Comparison of ENCODE assay signal across 18 mouse cellular contexts in the genomic region with DNA sequence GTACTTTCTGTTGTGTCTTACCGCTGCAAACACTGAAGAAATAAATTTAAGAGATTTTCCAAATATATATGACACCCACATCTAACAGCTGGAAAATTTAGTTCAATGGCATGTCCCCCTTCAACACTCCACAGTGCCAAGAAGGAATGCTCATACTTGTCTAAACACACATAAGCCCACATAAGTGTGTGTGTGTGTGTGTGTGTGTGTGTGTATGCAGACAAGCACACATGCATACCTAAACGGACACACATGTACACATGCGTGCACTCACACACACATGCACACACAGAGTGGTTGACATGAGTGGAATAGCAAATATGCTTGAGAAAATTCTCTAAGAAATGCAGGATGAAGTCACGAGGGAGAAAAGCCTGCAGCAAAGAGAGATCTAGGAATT. TPM values are rescaled to one million over a fixed set of nuclear protein-coding genes. Genes with fewer than 3 reads are reported as not detected.
"Had no signal": no experiment of that assay in that cellular context is flagged by ENCODE, and none has a peak within 500 bp of the region (broad histone marks: within the 10 kb centered on the region; RNA-seq: fewer than 3 reads in every experiment).

No protein-coding gene starts in this region.

- H3K4me2 ChIP-seq: hindbrain, embryonic 15.5 days; kidney, embryonic 15.5 days; liver, embryonic 13.5 days; midbrain, embryonic 12.5 days had no signal

- H3K9ac ChIP-seq: hindbrain, embryonic 15.5 days; kidney, embryonic 15.5 days; liver, embryonic 13.5 days; liver, postnatal 0 days; midbrain, embryonic 12.5 days had no signal

- H3K4me3 ChIP-seq: hindbrain, embryonic 15.5 days; kidney, embryonic 15.5 days; liver, embryonic 13.5 days; megakaryocyte, embryonic 14.5 days; midbrain, embryonic 12.5 days had no signal

- H3K9me3 ChIP-seq: hindbrain, embryonic 15.5 days; kidney, embryonic 15.5 days; liver, embryonic 13.5 days; megakaryocyte, embryonic 14.5 days; midbrain, embryonic 12.5 days had no signal

- H3K4me1 ChIP-seq: hindbrain, embryonic 15.5 days had no signal

- H3K27me3 ChIP-seq: hindbrain, embryonic 15.5 days; kidney, embryonic 15.5 days; liver, embryonic 13.5 days; megakaryocyte, embryonic 14.5 days; midbrain, embryonic 12.5 days had no signal

- DNase-seq: kidney, adult 2 months; kidney, postnatal 14 days; liver; liver, embryonic 13.5 days; liver, postnatal 0 days; right cerebral cortex, postnatal 14 days; thymus, postnatal 36 days had no signal

- ATAC-seq: intestine, embryonic 16.5 days; liver, postnatal 0 days had no signal

- H3K36me3 ChIP-seq: hindbrain, embryonic 15.5 days; kidney, embryonic 15.5 days; liver, embryonic 13.5 days; midbrain, embryonic 12.5 days had no signal

- H3K27ac ChIP-seq: hindbrain, embryonic 15.5 days; kidney, embryonic 15.5 days; liver, embryonic 13.5 days; macrophage; midbrain, embryonic 12.5 days had no signal

RNA-seq across cellular contexts. Expression of a gene that starts 12.4 kb away (rescaled TPM):
- total RNA-seq: layer of hippocampus, postnatal 25 days; midbrain, postnatal 0 days had no signal
- polyA plus RNA-seq: hindbrain, embryonic 15.5 days; kidney, adult 2 months; large intestine, adult 2 months; liver, embryonic 13.5 days; liver, postnatal 0 days; macrophage; midbrain, embryonic 12.5 days; midbrain, postnatal 0 days; neural tube, embryonic 14.5 days; thymus, postnatal 0 days had no signal
